Mouse (Mus musculus) heart, embryonic 10.5 days (tissue): ENCODE data around the gene Chtf18. TPM values are rescaled to one million over a fixed set of nuclear protein-coding genes. Genes with fewer than 3 reads are reported as not detected.

ENCODE experiments used
- DNase-seq: peaks from one replicate; pipeline ENCODE4 v3.0.0-alpha.2; 2017; ENCODE audit warnings: low spot score
- H3K27ac ChIP-seq: fragments of 300-500 bp; sonication (generic); 2 replicates; pipeline ENCODE4 v1.5.1; 2016; ENCODE audit warnings: mild to moderate bottlenecking
- H3K27me3 ChIP-seq: fragments of 300-500 bp; sonication (generic); 2 replicates; pipeline ENCODE4 v1.6.1; 2016; ENCODE audit warnings: mild to moderate bottlenecking; ENCODE audit not compliant: poor library complexity, insufficient read depth, severe bottlenecking
- H3K36me3 ChIP-seq: fragments of 300-500 bp; sonication (generic); 2 replicates; pipeline ENCODE4 v1.6.1; 2016; ENCODE audit warnings: mild to moderate bottlenecking, moderate library complexity
- H3K4me1 ChIP-seq: fragments of 300-500 bp; sonication (generic); 2 replicates; pipeline ENCODE4 v1.6.1; 2016; ENCODE audit warnings: mild to moderate bottlenecking
- H3K4me3 ChIP-seq: fragments of 300-500 bp; sonication (generic); 2 replicates; pipeline ENCODE4 v1.5.1; 2016; ENCODE audit warnings: mild to moderate bottlenecking, moderate library complexity
- H3K9me3 ChIP-seq: fragments of 300-500 bp; sonication (generic); 2 replicates; pipeline ENCODE4 v1.6.1; 2016; ENCODE audit warnings: mild to moderate bottlenecking, moderate library complexity
- WGBS: fragments of 180-500 bp; shearing (Covaris S2); methylation state at CpG from one replicate; pipeline ENCODE4 v1.1.7; 2016; 5-methylcytosine and 5-hydroxymethylcytosine counted together
- polyA plus RNA-seq: library from polyadenylated mRNA; unstranded; fragments of >200 nt; fragmentation: Nextera tagmentation; extraction: Ambion mirVana; gene quantifications from 2 replicates; pipeline ENCODE4 v1.2.1, GENCODE M21; 2016

Gene Chtf18
- 34.5 and 46.4 TPM in 2 replicates for polyA plus RNA-seq

GRCm38 (mm10) chr17:25727265-25728008, at the start of gene Chtf18, which contains the start of gene Rpusd1:
TSS of gene Chtf18 (minus strand) at chr17:25727419.
TSS of gene Rpusd1 (plus strand) at chr17:25727670.
- Histone ChIP-seq H3K27ac (peak within 1 kb of the TSS; percentile 88), H3K9me3 (no peaks in the 10 kb centered on the region), H3K4me1 (peaks cover 34% of the 10 kb centered on the region), H3K4me3 (peak within 1 kb of the TSS; percentile 74), H3K36me3 (peaks cover 40% of the 10 kb centered on the region), H3K27me3 (no peaks in the 10 kb centered on the region)
- DNase-seq = peak; percentile 100
- 3% methylated on average over 37 of the region's 37 CpGs for WGBS

DNA sequence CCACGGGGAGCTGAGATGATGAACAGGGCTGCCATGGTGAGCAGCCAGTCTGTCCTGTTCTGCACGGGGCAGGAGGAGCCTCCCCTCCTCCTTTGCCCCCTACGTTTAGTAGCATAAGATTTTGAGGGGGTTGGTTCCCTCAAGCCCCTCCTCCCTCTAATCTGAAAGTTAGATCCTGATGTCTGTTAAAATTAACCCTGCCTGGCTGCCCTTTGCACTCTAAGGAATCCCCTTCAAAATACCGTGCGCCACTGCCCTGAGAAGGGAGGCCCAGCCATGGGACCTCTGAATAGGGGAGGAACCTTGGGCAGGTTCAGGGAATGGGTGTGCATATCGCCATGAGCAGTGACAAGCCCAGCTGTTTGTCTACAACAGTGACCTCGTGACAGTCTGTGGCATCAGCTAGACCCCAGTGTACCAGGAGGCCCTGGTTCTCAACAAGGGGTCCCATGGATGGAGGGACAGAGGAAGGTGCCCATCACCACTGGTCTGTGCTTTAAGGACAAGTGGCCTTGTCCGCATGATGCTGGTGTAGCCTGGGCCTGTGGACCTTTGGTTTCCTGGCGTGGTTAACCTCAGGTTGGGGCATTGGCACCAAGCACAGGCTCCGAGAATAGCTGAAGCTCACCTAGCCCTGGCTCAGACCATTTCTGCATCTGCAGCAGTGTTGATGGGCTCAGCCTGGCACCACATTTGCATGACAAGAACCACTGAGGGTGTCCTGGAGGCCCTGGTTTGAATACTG, 48.3 kb upstream of the Chtf18 start:
- peaks cover 17% of the 10 kb centered on the region for H3K4me1 ChIP-seq
- DNase-seq = no peak

DNA sequence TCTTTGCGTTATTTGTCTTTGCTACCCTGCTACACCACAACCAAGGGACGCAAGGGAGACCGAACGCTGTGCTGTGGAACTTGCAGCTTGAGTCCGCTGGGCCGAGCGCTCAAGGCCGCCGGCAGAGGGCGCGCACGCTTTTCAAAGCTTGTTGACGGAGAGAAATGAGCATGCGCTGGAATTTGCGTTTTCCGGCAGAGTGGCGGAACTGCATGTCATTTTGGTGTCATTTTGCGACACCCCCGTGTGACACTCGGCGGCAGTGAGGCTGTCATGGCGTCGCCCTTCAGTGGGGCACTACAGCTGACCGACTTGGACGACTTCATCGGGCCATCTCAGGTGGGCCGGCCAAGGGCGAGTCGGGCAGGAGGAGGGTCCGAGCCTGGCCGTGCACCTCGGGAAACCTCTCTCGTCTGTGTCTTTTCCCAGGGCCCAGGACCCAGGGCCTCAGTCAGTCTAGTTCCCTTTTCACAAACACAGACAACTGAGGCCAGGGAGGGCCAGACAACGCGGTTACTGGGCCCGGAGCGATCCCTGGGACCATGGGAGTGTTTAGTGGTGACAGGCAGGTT, 46.4 kb upstream of the Chtf18 start, which contains the start of gene Narfl:
Gene Narfl (plus strand): TSS at position 228 of the 572 bp plus-strand sequence.
- Histone ChIP-seq H3K4me1 (peaks cover 17% of the 10 kb centered on the region), H3K4me3 (peak within 1 kb of the TSS; percentile 86), H3K27ac (peak within 1 kb of the TSS; percentile 93), H3K27me3 (peaks cover 13% of the 10 kb centered on the region; the same call in 1 of the 2 replicates), H3K9me3 (no peaks in the 10 kb centered on the region), H3K36me3 (peaks cover 26% of the 10 kb centered on the region)
- under 1% methylated on average over 37 of the region's 37 CpGs for WGBS
- DNase-seq = peak; percentile 99

More for the DNA sequence above, 48.3 kb upstream of the Chtf18 start:
- Histone ChIP-seq H3K27me3 (no peaks in the 10 kb centered on the region), H3K9me3 (no peaks in the 10 kb centered on the region), H3K36me3 (peaks cover 43% of the 10 kb centered on the region), H3K27ac (no peak overlapping the region), H3K4me3 (no peak overlapping the region)
- 76% methylated on average over 10 of the region's 10 CpGs for WGBS

DNA sequence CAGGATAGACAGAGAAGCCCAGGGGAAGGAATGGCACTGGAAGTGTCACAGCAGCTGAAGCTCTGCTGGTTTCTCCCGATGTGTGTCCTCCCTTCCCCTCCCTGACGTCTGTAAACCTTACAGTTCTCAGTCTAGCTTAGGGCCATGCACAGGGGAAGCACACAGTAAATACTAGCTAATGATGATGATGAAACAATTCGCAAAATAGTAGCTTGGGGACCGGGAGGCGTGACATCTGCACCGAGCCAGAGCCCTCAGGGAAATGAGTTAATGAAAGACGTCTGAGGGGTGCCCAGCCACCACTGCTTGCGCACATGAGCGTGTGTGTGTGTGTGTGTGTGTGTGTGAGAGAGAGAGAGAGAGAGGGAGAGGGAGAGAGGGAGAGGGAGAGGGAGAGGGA, 42.1 kb upstream of the Chtf18 start:
- no peak for DNase-seq
- Histone ChIP-seq H3K4me3 (no peak overlapping the region), H3K27me3 (peaks cover 33% of the 10 kb centered on the region; the same call in 1 of the 2 replicates), H3K9me3 (no peaks in the 10 kb centered on the region), H3K36me3 (no peaks in the 10 kb centered on the region), H3K27ac (no peak overlapping the region), H3K4me1 (peaks cover 8% of the 10 kb centered on the region)
- 60% methylated on average over 9 of the region's 9 CpGs for WGBS

DNA sequence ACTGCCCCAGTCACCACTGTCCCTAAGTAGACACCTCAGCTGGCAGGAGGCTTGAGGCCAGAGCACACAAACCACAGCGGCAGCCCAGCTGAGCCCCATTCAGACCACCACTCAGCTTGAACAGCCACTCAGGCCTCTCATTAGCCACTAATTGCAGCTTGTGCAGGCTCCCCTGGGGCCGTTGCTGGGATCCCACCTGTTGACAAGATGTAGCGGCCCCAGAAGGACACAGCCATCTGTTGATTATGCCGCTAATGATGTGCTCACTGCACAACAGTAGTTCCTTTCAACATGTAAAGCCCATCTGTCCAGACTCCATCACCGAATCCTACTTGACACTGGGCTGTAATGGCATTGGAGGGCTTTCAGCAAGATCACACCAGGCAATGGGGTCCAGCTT, 38.7 kb upstream of the Chtf18 start:
- Histone ChIP-seq H3K36me3 (no peaks in the 10 kb centered on the region), H3K4me3 (no peak overlapping the region), H3K9me3 (no peaks in the 10 kb centered on the region), H3K4me1 (no peaks in the 10 kb centered on the region), H3K27ac (no peak overlapping the region), H3K27me3 (peaks cover 33% of the 10 kb centered on the region; the same call in 1 of the 2 replicates)
- 59% methylated on average over 5 of the region's 5 CpGs for WGBS
- DNase-seq = no peak

DNA sequence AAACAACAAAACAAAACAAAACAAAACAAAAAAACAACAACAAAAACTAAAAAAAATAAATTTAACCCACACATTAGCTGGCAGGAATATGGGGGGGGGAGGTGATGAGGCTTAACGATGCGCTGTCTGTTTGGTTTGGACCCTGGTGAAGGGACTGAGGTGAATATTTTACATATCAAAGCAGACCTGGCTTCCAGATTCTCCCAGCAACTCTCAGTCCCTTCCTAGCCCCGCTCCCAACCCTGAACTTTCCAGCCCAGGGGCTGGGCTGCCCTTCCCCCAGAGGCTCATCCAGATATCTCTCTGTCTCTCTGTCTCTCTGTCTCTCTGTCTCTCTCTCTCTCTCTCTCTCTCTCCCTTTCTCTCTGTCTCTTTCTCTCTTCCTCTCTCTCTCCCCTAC, 35.4 kb upstream of the Chtf18 start:
- WGBS = 30% methylated on average over 3 of the region's 3 CpGs
- Histone ChIP-seq H3K27ac (no peak overlapping the region), H3K4me1 (no peaks in the 10 kb centered on the region), H3K9me3 (no peaks in the 10 kb centered on the region), H3K27me3 (peaks cover 16% of the 10 kb centered on the region; the same call in 1 of the 2 replicates), H3K4me3 (no peak overlapping the region), H3K36me3 (no peaks in the 10 kb centered on the region)
- no peak for DNase-seq

DNA sequence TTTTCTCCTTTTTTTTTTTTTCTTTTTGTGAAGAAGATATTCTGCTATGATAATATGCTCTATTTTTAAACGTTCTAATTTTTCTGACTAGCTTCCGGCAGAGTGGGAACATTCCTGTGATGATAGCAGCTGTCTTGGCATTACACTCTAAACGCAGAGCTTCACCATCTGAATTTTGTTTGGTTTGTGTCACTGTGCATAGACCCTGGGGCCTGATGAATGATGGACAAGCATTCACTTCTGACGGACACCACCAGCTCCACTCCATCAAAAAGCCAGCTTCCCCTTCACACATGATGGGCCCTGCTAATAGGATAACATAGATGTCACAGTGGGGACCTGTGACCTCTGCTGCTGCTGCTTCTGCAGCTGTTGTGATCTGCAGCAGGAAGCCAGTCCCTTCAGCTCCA, 34.3 kb upstream of the Chtf18 start:
- H3K4me1 ChIP-seq = peaks cover under 1% of the 10 kb centered on the region; the same call in 1 of the 2 replicates
- H3K4me3 ChIP-seq = no peak overlapping the region
- WGBS = 34% methylated on average over 4 of the region's 4 CpGs
- no peak overlapping the region for H3K27ac ChIP-seq
- H3K36me3 ChIP-seq = no peaks in the 10 kb centered on the region
- peaks cover 11% of the 10 kb centered on the region; the same call in 1 of the 2 replicates for H3K27me3 ChIP-seq
- H3K9me3 ChIP-seq = no peaks in the 10 kb centered on the region
- DNase-seq = no peak

- peaks cover 13% of the 10 kb centered on the region for H3K4me1 ChIP-seq
- no peak overlapping the region for H3K27ac ChIP-seq
- peaks cover 8% of the 10 kb centered on the region; the same call in 1 of the 2 replicates for H3K27me3 ChIP-seq
- WGBS = 70% methylated on average over 8 of the region's 8 CpGs
- DNase-seq = no peak
- no peaks in the 10 kb centered on the region for H3K9me3 ChIP-seq
- H3K4me3 ChIP-seq = no peak overlapping the region
- no peaks in the 10 kb centered on the region for H3K36me3 ChIP-seq
Measured at GRCm38 (mm10) chr17:25760148-25760547, 32.9 kb upstream of the Chtf18 start.

DNA sequence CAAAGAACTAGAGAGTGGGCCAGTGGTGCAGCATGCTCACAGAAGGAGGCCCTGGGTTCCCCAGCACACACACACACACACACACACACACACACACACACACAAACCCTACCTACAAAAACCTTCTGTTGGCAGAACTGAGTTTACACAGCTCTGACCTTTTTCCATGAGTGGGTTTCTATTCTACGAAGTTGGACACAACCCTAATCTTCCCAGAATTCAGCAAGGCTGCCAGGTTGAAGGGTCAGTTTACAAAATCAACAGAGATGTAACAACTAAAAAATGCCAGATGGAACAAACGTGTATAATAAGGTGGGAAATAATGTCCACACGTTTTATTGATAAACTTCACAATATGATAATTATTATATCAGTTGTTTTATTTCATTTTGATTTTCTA, 30.5 kb upstream of the Chtf18 start:
- Histone ChIP-seq H3K9me3 (no peaks in the 10 kb centered on the region), H3K36me3 (no peaks in the 10 kb centered on the region), H3K4me3 (no peak overlapping the region), H3K4me1 (peaks cover 13% of the 10 kb centered on the region), H3K27ac (no peak overlapping the region), H3K27me3 (peaks cover 20% of the 10 kb centered on the region)
- DNase-seq = no peak
- 62% methylated on average over 3 of the region's 3 CpGs for WGBS

- DNase-seq = peak; percentile 79
- Histone ChIP-seq H3K36me3 (no peaks in the 10 kb centered on the region), H3K4me3 (no peak overlapping the region), H3K4me1 (peaks cover 15% of the 10 kb centered on the region), H3K27me3 (peaks cover 23% of the 10 kb centered on the region), H3K27ac (peak overlapping the region; percentile 52; the same call in 1 of the 2 replicates), H3K9me3 (no peaks in the 10 kb centered on the region)
- WGBS = 77% methylated on average over 9 of the region's 9 CpGs
Measured at GRCm38 (mm10) chr17:25756378-25757242, 29.4 kb upstream of the Chtf18 start.

GRCm38 (mm10) chr17:25755627-25756377, 28.6 kb upstream of the Chtf18 start:
- H3K4me1 ChIP-seq = peaks cover 22% of the 10 kb centered on the region
- no peak for DNase-seq
- WGBS = 34% methylated on average over 4 of the region's 4 CpGs
- no peaks in the 10 kb centered on the region for H3K36me3 ChIP-seq
- H3K27me3 ChIP-seq = peaks cover 23% of the 10 kb centered on the region
- H3K27ac ChIP-seq = peak overlapping the region; percentile 52; the same call in 1 of the 2 replicates
- no peak overlapping the region for H3K4me3 ChIP-seq
- no peaks in the 10 kb centered on the region for H3K9me3 ChIP-seq
